Mouse (Mus musculus) ES-CJ7 (cell line): Measurements from ENCODE around the gene Vps37d.

Experiments used
- DNase-seq: peaks from one replicate; pipeline ENCODE4 v3.0.0; 2011; ENCODE audit warnings: low read depth, low spot score

Vps37d gene

DNA sequence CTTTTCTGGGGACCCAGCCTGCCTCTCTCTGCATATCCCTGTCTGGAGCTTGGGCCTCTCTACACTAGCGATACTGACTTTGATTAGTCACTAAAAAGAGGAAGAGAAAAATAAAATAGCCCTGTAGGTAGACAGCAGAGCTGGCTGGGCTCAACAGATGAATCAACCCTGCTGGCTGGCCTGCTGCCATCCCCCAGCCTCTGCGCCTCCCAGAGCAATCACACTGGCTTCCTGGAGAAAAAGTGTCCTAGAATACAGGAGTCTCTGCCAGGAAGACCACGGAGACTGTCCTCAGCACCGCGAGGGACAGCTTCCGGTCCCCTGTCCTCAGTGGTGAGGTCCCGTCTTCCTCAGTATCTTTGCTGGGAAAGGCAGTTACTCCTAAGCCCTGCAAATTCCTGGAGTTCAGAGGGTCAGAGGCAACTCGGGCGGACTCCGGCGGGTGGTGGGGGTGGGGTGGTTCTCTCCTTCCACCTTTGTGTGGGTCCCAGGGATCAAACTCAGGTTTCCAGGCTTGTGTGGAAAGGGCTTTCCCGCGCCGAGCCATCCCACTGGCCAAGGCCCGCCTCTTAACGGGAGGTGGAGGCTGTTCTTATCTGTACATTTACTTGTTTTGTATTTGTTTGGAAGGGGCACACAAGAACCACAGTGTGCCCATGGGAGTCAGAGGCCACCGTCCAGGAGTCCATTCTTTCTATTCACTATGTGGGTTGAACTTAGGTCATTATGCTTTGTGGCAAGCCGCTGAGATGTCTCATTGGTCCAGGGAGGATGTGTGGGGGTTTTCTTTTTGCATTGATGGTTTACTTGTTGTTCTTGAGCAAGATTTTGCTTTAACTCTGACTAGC, 48.8 kb downstream of the Vps37d start:
- DNase-seq, result no peak

DNA sequence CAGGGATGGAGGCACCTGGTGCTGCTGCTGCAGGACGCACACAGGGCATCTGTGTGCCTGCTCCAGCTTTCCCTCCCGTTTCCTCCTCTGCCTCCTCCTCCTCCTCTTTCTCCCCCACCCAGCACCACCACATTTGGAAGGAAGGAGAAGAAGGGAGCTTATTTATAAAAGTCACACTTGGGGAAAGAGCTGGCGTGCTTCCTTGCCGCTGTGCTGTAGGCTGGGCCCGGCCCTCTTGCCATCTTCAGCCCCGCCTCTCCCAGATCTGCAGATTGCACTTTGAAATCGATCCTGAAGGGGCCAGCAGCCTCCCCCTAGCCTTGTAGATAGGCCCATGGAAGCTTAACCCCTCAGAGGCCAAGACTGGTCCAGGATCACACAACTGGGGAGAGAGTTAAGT, 52.2 kb downstream of the Vps37d start:
- no peak for DNase-seq

GRCm38 (mm10) chr5:135024665-135025224, 53.3 kb downstream of the Vps37d start:
- DNase-seq, result no peak

DNA sequence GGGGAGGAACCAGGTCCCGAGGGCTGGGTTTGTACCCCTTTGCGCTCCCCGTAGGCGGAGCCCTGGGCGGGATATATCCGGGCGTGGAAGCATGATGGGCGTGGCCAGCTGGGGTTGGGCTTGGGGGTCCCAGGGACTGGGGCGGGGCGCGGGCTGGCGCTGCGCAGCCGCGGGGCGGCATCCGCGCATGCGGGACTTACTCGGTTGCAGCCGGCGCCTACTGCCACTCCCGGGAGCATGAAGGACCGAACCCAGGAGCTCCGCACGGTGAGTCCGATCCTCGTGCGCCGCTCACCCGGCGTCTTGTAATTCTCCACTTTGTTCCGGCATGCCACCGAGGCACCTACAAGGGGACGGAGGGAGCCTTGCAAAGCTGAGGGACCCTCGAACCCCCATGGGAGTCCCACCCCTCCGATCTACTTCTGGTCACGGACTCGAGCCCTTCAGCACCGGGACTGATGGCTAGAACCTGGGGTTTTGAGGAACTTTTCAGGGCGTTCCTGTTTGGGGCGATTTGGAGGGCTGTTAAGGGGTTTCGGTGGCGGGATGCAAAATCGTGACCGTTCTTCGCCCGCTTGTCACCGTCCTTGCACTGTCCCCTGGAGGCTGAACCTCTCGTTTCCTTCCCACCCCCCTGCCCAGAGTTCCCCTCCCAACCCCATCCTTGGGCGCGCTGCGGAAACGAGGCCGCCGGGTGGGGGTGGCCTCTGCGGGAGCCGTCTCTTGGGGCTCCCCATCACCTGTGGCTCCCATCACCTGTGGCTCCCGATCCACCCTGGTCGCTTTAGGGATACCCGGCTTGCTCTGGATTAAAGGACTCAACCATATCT, 54.5 kb downstream of the Vps37d start, which contains the start of gene Stx1a:
TSS of gene Stx1a (plus strand) at position 139 of the 830 bp plus-strand sequence.
- peak; percentile 95 for DNase-seq
